In the genomic region with DNA sequence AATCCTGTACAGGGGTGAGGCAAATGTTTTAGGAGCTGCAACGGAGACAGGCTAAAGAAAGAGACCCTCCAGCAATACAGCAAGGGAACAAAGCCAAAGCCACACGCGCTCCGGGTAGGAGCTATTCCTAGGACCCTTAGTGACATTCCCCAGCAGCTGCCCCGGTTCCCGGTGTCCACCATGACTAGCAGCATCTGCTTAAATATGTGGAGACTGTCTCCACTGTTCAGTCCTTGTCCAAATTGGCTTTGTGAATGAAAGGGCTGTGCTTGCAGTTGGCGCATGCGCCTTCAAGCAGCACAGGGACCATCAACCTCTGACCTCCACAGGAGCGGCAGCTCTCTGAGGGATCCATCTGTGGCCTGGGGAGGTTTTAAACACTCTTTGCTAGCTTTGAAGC, we compare ENCODE assay signal across 12 mouse cellular contexts. TPM values are rescaled to one million over a fixed set of nuclear protein-coding genes. Genes with fewer than 3 reads are reported as not detected.
DNase-seq lines count a peak whose midpoint lies in the region; ATAC-seq and TF ChIP-seq lines count a peak whose summit lies in the region.
"Had no signal": no experiment of that assay in that cellular context is flagged by ENCODE, and none has a peak within 500 bp of the region (broad histone marks: within the 10 kb centered on the region; RNA-seq: fewer than 3 reads in every experiment).

No protein-coding gene starts in this region.

- H3K27ac ChIP-seq in forebrain, embryonic 11.5 days (ENCODE audit: low read depth, low read length) = no peak overlapping the region; the same call in 1 of the 2 replicates
- H3K27ac ChIP-seq in forebrain, postnatal 0 days (ENCODE audit: low read depth, low read length) = no peak overlapping the region
- H3K27ac ChIP-seq in kidney, postnatal 0 days = peak overlapping the region; percentile 54
- no peak overlapping the region; the same call in 1 of the 2 replicates for H3K27ac ChIP-seq in midbrain, embryonic 11.5 days (ENCODE audit: low read depth, low read length)
- H3K27ac ChIP-seq: left cerebral cortex, adult 2 months; stomach, embryonic 15.5 days had no signal

- 41% methylated on average over 9 of the region's 9 CpGs for WGBS in forebrain, embryonic 11.5 days
- 28% methylated on average over 9 of the region's 9 CpGs for WGBS in forebrain, postnatal 0 days
- 57% methylated on average over 9 of the region's 9 CpGs for WGBS in kidney, postnatal 0 days
- WGBS in midbrain, embryonic 11.5 days = 57% methylated on average over 9 of the region's 9 CpGs

- H3K9me3 ChIP-seq in forebrain, embryonic 11.5 days (ENCODE audit: control insufficient read depth, low read length) = no peaks in the 10 kb centered on the region; the same call in 1 of the 2 replicates
- no peaks in the 10 kb centered on the region for H3K9me3 ChIP-seq in forebrain, postnatal 0 days (ENCODE audit: low read length)
- H3K9me3 ChIP-seq in kidney, postnatal 0 days (replicated peaks; ENCODE audit: low read length) = no peaks in the 10 kb centered on the region
- H3K9me3 ChIP-seq in midbrain, embryonic 11.5 days (ENCODE audit: control insufficient read depth, low read length) = no peaks in the 10 kb centered on the region
- H3K9me3 ChIP-seq: stomach, embryonic 15.5 days had no signal

- H3K4me1 ChIP-seq in forebrain, embryonic 11.5 days (replicated peaks; ENCODE audit: control insufficient read depth, insufficient read depth, low read length) = peaks cover 6% of the 10 kb centered on the region
- H3K4me1 ChIP-seq in forebrain, postnatal 0 days (ENCODE audit: insufficient read depth) = peaks cover 3% of the 10 kb centered on the region; the same call in 1 of the 2 replicates
- H3K4me1 ChIP-seq in kidney, postnatal 0 days (replicated peaks; ENCODE audit: insufficient read depth, low read length) = peaks cover 27% of the 10 kb centered on the region; the same call in 1 of the 2 replicates
- H3K4me1 ChIP-seq in midbrain, embryonic 11.5 days (ENCODE audit: control insufficient read depth, insufficient read depth, low read length) = peaks cover 4% of the 10 kb centered on the region; the same call in 1 of the 2 replicates

- no peaks in the 10 kb centered on the region for H3K27me3 ChIP-seq in forebrain, embryonic 11.5 days (ENCODE audit: control insufficient read depth, insufficient read depth, low read length)
- H3K27me3 ChIP-seq in forebrain, postnatal 0 days (ENCODE audit: insufficient read depth, low read length) = no peaks in the 10 kb centered on the region
- no peaks in the 10 kb centered on the region for H3K27me3 ChIP-seq in kidney, postnatal 0 days (ENCODE audit: insufficient read depth, low read length)
- no peaks in the 10 kb centered on the region for H3K27me3 ChIP-seq in midbrain, embryonic 11.5 days (ENCODE audit: control insufficient read depth, insufficient read depth, low read length)
- H3K27me3 ChIP-seq: stomach, embryonic 15.5 days had no signal

- ATAC-seq in forebrain, embryonic 11.5 days (replicated peaks; ENCODE audit: low FRiP score) = no peak
- no peak for ATAC-seq in forebrain, postnatal 0 days
- ATAC-seq in kidney, postnatal 0 days (replicated peaks; ENCODE audit: low FRiP score, low read depth) = no peak
- ATAC-seq in midbrain, embryonic 11.5 days (ENCODE audit: low FRiP score) = peak; percentile 43; the same call in 1 of the 2 replicates

- TF ChIP-seq CTCF in forebrain, postnatal 0 days (IDR thresholded peaks at IDR 0.05; ENCODE audit: low read depth) = no peak
- no peak for TF ChIP-seq CTCF in kidney, postnatal 0 days (IDR thresholded peaks at IDR 0.05; ENCODE audit: low read depth)

- intact Hi-C loops in left cerebral cortex, postnatal 4 days (cut with DNase I) = loop anchor here (2.0 to 10.0 kb wide), 2 partner anchors 110 to 276 kb away; no protein-coding TSS in a partner anchor

- H3K4me2 ChIP-seq in forebrain, embryonic 11.5 days (ENCODE audit: low read depth, low read length, severe bottlenecking) = no peak overlapping the region
- no peak overlapping the region for H3K4me2 ChIP-seq in forebrain, postnatal 0 days (ENCODE audit: low read depth)
- H3K4me2 ChIP-seq in kidney, postnatal 0 days (ENCODE audit: low read length) = peak overlapping the region; percentile 21; the same call in 1 of the 2 replicates
- H3K4me2 ChIP-seq in midbrain, embryonic 11.5 days = no peak overlapping the region
- H3K4me2 ChIP-seq: stomach, embryonic 15.5 days had no signal

- H3K9ac ChIP-seq in forebrain, embryonic 11.5 days (ENCODE audit: low read length) = peak overlapping the region; percentile 20; the same call in 1 of the 2 replicates
- no peak overlapping the region for H3K9ac ChIP-seq in forebrain, postnatal 0 days
- H3K9ac ChIP-seq in kidney, postnatal 0 days (ENCODE audit: low read depth, low read length) = no peak overlapping the region
- H3K9ac ChIP-seq in midbrain, embryonic 11.5 days (ENCODE audit: low read length) = 0 out of 2 replicates have a peak overlapping the region, but pooled peaks have one; percentile 16
- H3K9ac ChIP-seq: stomach, embryonic 15.5 days had no signal

- H3K4me3 ChIP-seq in forebrain, embryonic 11.5 days (ENCODE audit: low read depth, low read length) = no peak overlapping the region
- no peak overlapping the region for H3K4me3 ChIP-seq in forebrain, postnatal 0 days (ENCODE audit: low read depth, low read length)
- no peak overlapping the region for H3K4me3 ChIP-seq in kidney, postnatal 0 days (replicated peaks; ENCODE audit: low read depth, low read length)
- H3K4me3 ChIP-seq in midbrain, embryonic 11.5 days (ENCODE audit: low read depth, low read length) = no peak overlapping the region
- H3K4me3 ChIP-seq: left cerebral cortex, adult 2 months; stomach, embryonic 15.5 days had no signal

- DNase-seq in forebrain, embryonic 11.5 days (ENCODE audit: low spot score) = no peak
- DNase-seq in forebrain, postnatal 0 days = no peak
- peak; percentile 27 for DNase-seq in embryo, embryonic 9.5 days (ENCODE audit: extremely low spot score)
- peak; percentile 27 for DNase-seq in kidney, postnatal 0 days (ENCODE audit: low spot score)
- no peak for DNase-seq in midbrain, embryonic 11.5 days (ENCODE audit: low spot score, missing footprints)
- no peak for DNase-seq in gastrocnemius, adult 18-20 months (ENCODE audit: low spot score)
- DNase-seq in left cerebral cortex, postnatal 4 days = no peak
- no peak for DNase-seq in ovary, postnatal 14 days (ENCODE audit: low spot score)
- DNase-seq: cerebellum, adult 11-12 months; gastrocnemius, postnatal 10 days had no signal

- H3K36me3 ChIP-seq in forebrain, embryonic 11.5 days (ENCODE audit: control insufficient read depth, insufficient read depth, low read length) = no peaks in the 10 kb centered on the region
- no peaks in the 10 kb centered on the region for H3K36me3 ChIP-seq in forebrain, postnatal 0 days (ENCODE audit: insufficient read depth)
- no peaks in the 10 kb centered on the region for H3K36me3 ChIP-seq in kidney, postnatal 0 days (ENCODE audit: insufficient read depth, low read length)
- no peaks in the 10 kb centered on the region for H3K36me3 ChIP-seq in midbrain, embryonic 11.5 days (ENCODE audit: control insufficient read depth, insufficient read depth, low read length)
- H3K36me3 ChIP-seq: stomach, embryonic 15.5 days had no signal

RNA-seq across cellular contexts. Expression of a gene that starts 41.9 kb away (rescaled TPM):
- 45.2 and 46.6 TPM in 2 replicates for polyA plus RNA-seq in forebrain, embryonic 11.5 days (2014; fragmentation: Nextera tagmentation; extraction: Ambion mirVana)
- 17.3 and 26.8 TPM in 2 replicates for total RNA-seq in forebrain, postnatal 0 days (2014; rRNA removed)
- polyA plus RNA-seq in forebrain, postnatal 0 days (2015; fragmentation: Nextera tagmentation; extraction: Ambion mirVana) = 18.5 and 18.6 TPM in 2 replicates
- polyA plus RNA-seq in kidney, postnatal 0 days (2015; fragmentation: Nextera tagmentation; extraction: Ambion mirVana) = 65.3 and 71.0 TPM in 2 replicates
- 30.0 and 32.2 TPM in 2 replicates for polyA plus RNA-seq in midbrain, embryonic 11.5 days (2014; fragmentation: Nextera tagmentation; extraction: Ambion mirVana)
- total RNA-seq in gastrocnemius, adult 18-20 months (2021) = 1 to 10 TPM; 5.5 to 7.1 TPM
- 10 to 100 TPM; 22.7 to 24.8 TPM for total RNA-seq in left cerebral cortex, postnatal 4 days (2021)

Comparison
In these comparisons a context has a peak if more than half of its experiments do, and no peak if none do; other contexts are left out.
1. H3K9ac ChIP-seq: peak in forebrain, embryonic 11.5 days (single experiment) and midbrain, embryonic 11.5 days (single experiment); none in forebrain, postnatal 0 days (single experiment) and kidney, postnatal 0 days (single experiment).
2. DNase-seq: peak in embryo, embryonic 9.5 days (single experiment) and kidney, postnatal 0 days (single experiment); none in forebrain, embryonic 11.5 days (single experiment), forebrain, postnatal 0 days (single experiment), midbrain, embryonic 11.5 days (single experiment), gastrocnemius, adult 18-20 months (single experiment), left cerebral cortex, postnatal 4 days (single experiment) and ovary, postnatal 14 days (single experiment).